Mouse (Mus musculus) lung, adult 2 months (tissue): Measurements from ENCODE around the gene Ralgps2.

ENCODE experiments used
- CTCF ChIP-seq: fragments of 200-500 bp; IDR thresholded peaks from 2 replicates; pipeline ENCODE4 v1.5.1; 2011; ENCODE audit warnings: mild to moderate bottlenecking, low read length, control low read depth; ENCODE audit not compliant: insufficient read depth
- POLR2A ChIP-seq: fragments of 200-500 bp; IDR thresholded peaks from 2 replicates; pipeline ENCODE4 v1.6.1; 2011; ENCODE audit warnings: low read depth, mild to moderate bottlenecking, control low read depth, low read length, borderline replicate concordance; ENCODE audit errors: extremely low read depth

DNA sequence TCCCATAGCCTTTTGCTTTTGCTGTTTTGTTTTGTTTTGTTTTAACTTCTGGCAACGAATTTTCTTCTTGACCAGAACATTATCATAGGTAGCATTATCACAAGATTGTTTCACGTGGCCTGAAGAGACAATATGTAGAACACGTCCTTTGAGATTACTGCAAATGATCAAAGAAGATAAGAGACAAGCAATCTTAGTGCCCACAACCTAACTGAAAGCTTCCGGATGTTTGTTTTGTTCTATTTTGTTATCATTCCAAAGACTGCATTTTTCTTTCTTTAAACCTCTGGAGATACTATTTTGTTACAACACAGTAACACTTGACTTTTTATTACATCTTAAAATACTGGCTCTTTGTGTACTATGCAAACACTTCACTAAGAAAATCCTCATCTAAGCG, 69.4 kb downstream of the Ralgps2 start:
- no peak for TF ChIP-seq CTCF
- no peak for TF ChIP-seq POLR2A
